Mouse (Mus musculus): ENCODE measurements around the gene Sri. TPM values are rescaled to one million over a fixed set of nuclear protein-coding genes. Genes with fewer than 3 reads are reported as not detected.

The Sri gene
- polyA plus RNA-seq, 1 experiment from 2014 or later: 304 TPM

GRCm38 (mm10) chr5:8056141-8057017 is 10.5 kb downstream of the Sri start:
- Histone ChIP-seq H3K4me3 (replicated peaks; ENCODE audit: low read length) (peak overlapping the region; percentile 92), H3K9me3 (replicated peaks; ENCODE audit: control insufficient read depth, low read length) (no peaks in the 10 kb centered on the region), H3K9ac (ENCODE audit: low read length) (peak overlapping the region; percentile 96), H3K4me1 (ENCODE audit: control insufficient read depth, insufficient read depth, low read length) (peaks cover 9% of the 10 kb centered on the region; the same call in 1 of the 2 replicates), H3K36me3 (ENCODE audit: control insufficient read depth, insufficient read depth, low read length) (peaks cover 3% of the 10 kb centered on the region), H3K27ac (ENCODE audit: low read length) (peak overlapping the region; percentile 95), H3K27me3 (ENCODE audit: control insufficient read depth, insufficient read depth, low read length) (no peaks in the 10 kb centered on the region), H3K4me2 (ENCODE audit: low read depth, low read length) (peak overlapping the region; percentile 70)
- whole genome bisulfite sequencing: under 1% methylated on average over 60 of the region's 60 CpGs
- peak; percentile 97 for ATAC-seq (ENCODE audit: insufficient read depth, low FRiP score)

GRCm38 (mm10) chr5:8057018-8057323 is 11.1 kb downstream of the Sri start:
- H3K9me3 ChIP-seq (replicated peaks; ENCODE audit: control insufficient read depth, low read length): no peaks in the 10 kb centered on the region
- WGBS: 45% methylated on average over 5 of the region's 5 CpGs
- 0 out of 2 replicates have a peak, but pooled peaks have one; percentile 1 for ATAC-seq (ENCODE audit: insufficient read depth, low FRiP score)
- peaks cover 3% of the 10 kb centered on the region for H3K36me3 ChIP-seq (ENCODE audit: control insufficient read depth, insufficient read depth, low read length)
- H3K4me2 ChIP-seq (ENCODE audit: low read depth, low read length): peak overlapping the region; percentile 70
- H3K27me3 ChIP-seq (ENCODE audit: control insufficient read depth, insufficient read depth, low read length): no peaks in the 10 kb centered on the region
- H3K9ac ChIP-seq (ENCODE audit: low read length): peak overlapping the region; percentile 96
- H3K4me1 ChIP-seq (ENCODE audit: control insufficient read depth, insufficient read depth, low read length): peaks cover 9% of the 10 kb centered on the region; the same call in 1 of the 2 replicates
- H3K4me3 ChIP-seq (replicated peaks; ENCODE audit: low read length): peak overlapping the region; percentile 92
- peak overlapping the region; percentile 95 for H3K27ac ChIP-seq (ENCODE audit: low read length)

DNA sequence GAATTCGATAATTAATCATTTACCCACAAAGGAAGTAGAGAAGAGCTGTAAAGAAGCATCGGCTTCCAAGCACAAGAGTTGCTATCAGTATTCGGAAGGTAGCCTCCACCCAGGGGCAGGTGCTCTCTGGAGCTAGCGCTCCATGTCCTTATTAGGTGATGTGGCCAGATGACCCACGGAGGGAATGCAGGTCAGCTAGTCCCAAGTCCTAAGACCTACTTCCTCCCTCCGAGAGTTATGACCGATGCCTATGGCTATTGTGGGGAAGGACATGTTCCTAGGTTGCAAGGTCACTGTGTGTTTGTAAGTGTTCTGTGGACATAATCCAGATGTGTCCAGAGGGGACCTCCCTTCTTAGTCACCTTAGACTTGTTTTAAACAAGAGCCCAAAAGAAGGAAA is 12.2 kb downstream of the Sri start:
- Histone ChIP-seq H3K36me3 (ENCODE audit: control insufficient read depth, insufficient read depth, low read length) (peaks cover 8% of the 10 kb centered on the region), H3K27me3 (ENCODE audit: control insufficient read depth, insufficient read depth, low read length) (no peaks in the 10 kb centered on the region), H3K4me1 (ENCODE audit: control insufficient read depth, insufficient read depth, low read length) (peaks cover 9% of the 10 kb centered on the region; the same call in 1 of the 2 replicates), H3K27ac (ENCODE audit: low read length) (no peak overlapping the region), H3K4me3 (replicated peaks; ENCODE audit: low read length) (no peak overlapping the region), H3K4me2 (ENCODE audit: low read depth, low read length) (no peak overlapping the region), H3K9ac (ENCODE audit: low read length) (no peak overlapping the region), H3K9me3 (replicated peaks; ENCODE audit: control insufficient read depth, low read length) (no peaks in the 10 kb centered on the region)
- 87% methylated on average over 7 of the region's 7 CpGs for WGBS
- no peak for ATAC-seq (ENCODE audit: insufficient read depth, low FRiP score)

DNA sequence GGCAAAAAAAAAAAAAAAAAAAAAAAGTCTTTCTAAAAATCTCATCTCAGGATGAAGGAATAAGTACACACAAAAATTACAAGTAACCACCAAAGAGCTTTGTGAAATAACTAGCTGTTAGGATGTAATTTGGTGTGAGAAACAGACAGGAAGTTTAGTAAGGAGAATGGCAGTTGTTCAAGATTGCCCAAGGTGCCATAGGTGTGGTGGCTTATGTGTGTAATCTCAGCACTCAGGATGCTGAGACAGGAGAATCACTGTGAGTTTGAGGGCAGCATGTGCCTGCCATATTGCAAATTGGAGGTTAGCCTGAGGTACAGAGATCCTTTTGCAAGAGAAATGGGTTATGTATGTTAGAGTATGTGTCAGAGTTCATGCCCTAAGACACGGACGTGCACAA is 16.6 kb downstream of the Sri start:
- no peak for ATAC-seq (ENCODE audit: insufficient read depth, low FRiP score)
- Histone ChIP-seq H3K27me3 (ENCODE audit: control insufficient read depth, insufficient read depth, low read length) (no peaks in the 10 kb centered on the region), H3K4me1 (ENCODE audit: control insufficient read depth, insufficient read depth, low read length) (0 out of 2 replicates have a peak, but pooled peaks cover under 1% of the 10 kb centered on the region), H3K4me3 (replicated peaks; ENCODE audit: low read length) (no peak overlapping the region), H3K9ac (ENCODE audit: low read length) (no peak overlapping the region), H3K36me3 (ENCODE audit: control insufficient read depth, insufficient read depth, low read length) (peaks cover 22% of the 10 kb centered on the region), H3K9me3 (replicated peaks; ENCODE audit: control insufficient read depth, low read length) (no peaks in the 10 kb centered on the region), H3K4me2 (ENCODE audit: low read depth, low read length) (no peak overlapping the region), H3K27ac (ENCODE audit: low read length) (no peak overlapping the region)
- 89% methylated on average over 2 of the region's 2 CpGs for WGBS

DNA sequence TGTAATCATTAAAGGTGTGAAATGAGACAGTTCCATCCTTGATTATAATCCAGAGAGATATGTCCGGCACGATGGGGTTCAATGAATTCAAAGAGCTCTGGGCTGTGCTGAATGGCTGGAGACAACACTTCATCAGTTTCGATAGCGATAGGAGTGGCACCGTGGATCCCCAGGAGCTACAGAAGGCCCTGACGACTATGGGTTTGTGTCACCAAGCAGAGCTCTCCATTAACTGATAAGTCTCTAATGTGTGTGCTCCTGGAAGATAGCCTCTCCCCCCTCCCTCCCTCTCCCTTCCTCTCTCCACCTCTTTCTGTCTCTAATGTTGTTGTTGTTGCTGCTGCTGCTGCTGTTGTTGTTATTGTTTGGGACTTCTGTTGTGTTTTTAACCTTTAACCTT is 17.3 kb downstream of the Sri start:
- H3K36me3 ChIP-seq (ENCODE audit: control insufficient read depth, insufficient read depth, low read length): peaks cover 22% of the 10 kb centered on the region
- 75% methylated on average over 6 of the region's 6 CpGs for WGBS
- no peak for ATAC-seq (ENCODE audit: insufficient read depth, low FRiP score)

GRCm38 (mm10) chr5:8073406-8073805 is 27.5 kb downstream of the Sri start:
- ATAC-seq (ENCODE audit: insufficient read depth, low FRiP score): no peak
- H3K4me1 ChIP-seq (ENCODE audit: control insufficient read depth, insufficient read depth, low read length): no peaks in the 10 kb centered on the region
- no peak overlapping the region for H3K4me3 ChIP-seq (replicated peaks; ENCODE audit: low read length)
- H3K36me3 ChIP-seq (ENCODE audit: control insufficient read depth, insufficient read depth, low read length): peaks cover 4% of the 10 kb centered on the region; the same call in 1 of the 2 replicates
- H3K27me3 ChIP-seq (ENCODE audit: control insufficient read depth, insufficient read depth, low read length): no peaks in the 10 kb centered on the region
- H3K4me2 ChIP-seq (ENCODE audit: low read depth, low read length): no peak overlapping the region
- no peaks in the 10 kb centered on the region for H3K9me3 ChIP-seq (replicated peaks; ENCODE audit: control insufficient read depth, low read length)
- no peak overlapping the region for H3K9ac ChIP-seq (ENCODE audit: low read length)
- 91% methylated on average over 9 of the region's 9 CpGs for WGBS
- H3K27ac ChIP-seq (ENCODE audit: low read length): no peak overlapping the region

More for the DNA sequence above, 17.3 kb downstream of the Sri start:
- Histone ChIP-seq H3K9ac (ENCODE audit: low read length) (no peak overlapping the region), H3K27ac (ENCODE audit: low read length) (no peak overlapping the region), H3K9me3 (replicated peaks; ENCODE audit: control insufficient read depth, low read length) (no peaks in the 10 kb centered on the region), H3K27me3 (ENCODE audit: control insufficient read depth, insufficient read depth, low read length) (no peaks in the 10 kb centered on the region), H3K4me1 (ENCODE audit: control insufficient read depth, insufficient read depth, low read length) (no peaks in the 10 kb centered on the region), H3K4me2 (ENCODE audit: low read depth, low read length) (no peak overlapping the region), H3K4me3 (replicated peaks; ENCODE audit: low read length) (no peak overlapping the region)

GRCm38 (mm10) chr5:8073901-8074561 is 28.2 kb downstream of the Sri start:
- Histone ChIP-seq H3K4me3 (replicated peaks; ENCODE audit: low read length) (no peak overlapping the region), H3K9me3 (replicated peaks; ENCODE audit: control insufficient read depth, low read length) (no peaks in the 10 kb centered on the region), H3K27ac (ENCODE audit: low read length) (no peak overlapping the region), H3K36me3 (ENCODE audit: control insufficient read depth, insufficient read depth, low read length) (peaks cover 4% of the 10 kb centered on the region; the same call in 1 of the 2 replicates), H3K4me1 (ENCODE audit: control insufficient read depth, insufficient read depth, low read length) (no peaks in the 10 kb centered on the region), H3K4me2 (ENCODE audit: low read depth, low read length) (no peak overlapping the region), H3K27me3 (ENCODE audit: control insufficient read depth, insufficient read depth, low read length) (no peaks in the 10 kb centered on the region), H3K9ac (ENCODE audit: low read length) (no peak overlapping the region)
- 92% methylated on average over 9 of the region's 9 CpGs for WGBS
- no peak for ATAC-seq (ENCODE audit: insufficient read depth, low FRiP score)

DNA sequence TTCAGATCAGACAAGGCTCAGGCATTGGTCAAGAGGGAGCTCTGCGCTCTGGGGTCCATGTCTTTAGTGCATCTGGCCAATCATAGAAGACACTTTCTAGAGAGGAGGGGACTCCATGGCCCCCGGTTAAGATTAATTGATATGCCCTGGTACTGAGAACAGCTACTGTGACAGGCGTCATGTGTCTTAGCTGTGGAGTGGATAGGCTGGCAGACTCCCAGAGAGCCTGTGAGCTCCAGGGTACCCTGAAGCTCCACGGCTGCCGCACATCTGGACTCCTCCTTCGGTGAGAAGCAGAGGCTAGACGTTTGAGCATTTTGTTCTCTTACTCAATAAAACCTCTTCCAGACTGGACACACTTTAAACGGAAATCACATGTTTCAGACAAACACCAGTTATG is 31.6 kb downstream of the Sri start:
- Histone ChIP-seq H3K4me3 (replicated peaks; ENCODE audit: low read length) (no peak overlapping the region), H3K27me3 (ENCODE audit: control insufficient read depth, insufficient read depth, low read length) (no peaks in the 10 kb centered on the region), H3K4me1 (ENCODE audit: control insufficient read depth, insufficient read depth, low read length) (no peaks in the 10 kb centered on the region), H3K27ac (ENCODE audit: low read length) (no peak overlapping the region), H3K9ac (ENCODE audit: low read length) (no peak overlapping the region), H3K9me3 (replicated peaks; ENCODE audit: control insufficient read depth, low read length) (no peaks in the 10 kb centered on the region), H3K4me2 (ENCODE audit: low read depth, low read length) (no peak overlapping the region), H3K36me3 (ENCODE audit: control insufficient read depth, insufficient read depth, low read length) (peaks cover 4% of the 10 kb centered on the region; the same call in 1 of the 2 replicates)
- WGBS: 83% methylated on average over 8 of the region's 8 CpGs
- ATAC-seq (ENCODE audit: insufficient read depth, low FRiP score): no peak

- no peak overlapping the region for H3K9ac ChIP-seq (ENCODE audit: low read length)
- no peak overlapping the region for H3K4me3 ChIP-seq (replicated peaks; ENCODE audit: low read length)
- no peak overlapping the region for H3K27ac ChIP-seq (ENCODE audit: low read length)
- no peak overlapping the region for H3K4me2 ChIP-seq (ENCODE audit: low read depth, low read length)
- no peaks in the 10 kb centered on the region for H3K36me3 ChIP-seq (ENCODE audit: control insufficient read depth, insufficient read depth, low read length)
- H3K9me3 ChIP-seq (replicated peaks; ENCODE audit: control insufficient read depth, low read length): no peaks in the 10 kb centered on the region
- no peaks in the 10 kb centered on the region for H3K4me1 ChIP-seq (ENCODE audit: control insufficient read depth, insufficient read depth, low read length)
- no peaks in the 10 kb centered on the region for H3K27me3 ChIP-seq (ENCODE audit: control insufficient read depth, insufficient read depth, low read length)
- 67% methylated on average over 20 of the region's 20 CpGs for WGBS
- ATAC-seq (ENCODE audit: insufficient read depth, low FRiP score): no peak
Observed at GRCm38 (mm10) chr5:8082800-8083509, 37.1 kb downstream of the Sri start.

All from stomach, embryonic 16.5 days (tissue).